11 mouse cellular contexts compared by ENCODE assay signal in genomic region chr4:120280432-120280831, GRCm38 (mm10).
"Had no signal": no experiment of that assay in that cellular context is flagged by ENCODE, and none has a peak within 500 bp of the region (broad histone marks: within the 10 kb centered on the region; RNA-seq: fewer than 3 reads in every experiment).

No protein-coding gene starts in this region.

- DNase-seq: kidney, adult 2 months; kidney, postnatal 14 days; lung, adult 18-20 months; retina, postnatal 1 day; thymus, postnatal 4 days had no signal

- H3K4me3 ChIP-seq: kidney, embryonic 15.5 days; limb, embryonic 13.5 days; midbrain, embryonic 12.5 days; neural tube, embryonic 13.5 days had no signal

- H3K9me3 ChIP-seq: kidney, embryonic 15.5 days; limb, embryonic 13.5 days; midbrain, embryonic 12.5 days; neural tube, embryonic 13.5 days had no signal

- H3K4me2 ChIP-seq: kidney, embryonic 15.5 days; limb, embryonic 13.5 days; midbrain, embryonic 12.5 days; neural tube, embryonic 13.5 days had no signal

- H3K36me3 ChIP-seq: kidney, embryonic 15.5 days; limb, embryonic 13.5 days; midbrain, embryonic 12.5 days; neural tube, embryonic 13.5 days had no signal

- H3K27ac ChIP-seq: kidney, embryonic 15.5 days; limb, embryonic 13.5 days; liver, embryonic 14.5 days; midbrain, embryonic 12.5 days; neural tube, embryonic 13.5 days had no signal

- H3K9ac ChIP-seq: kidney, embryonic 15.5 days; limb, embryonic 13.5 days; liver, embryonic 14.5 days; midbrain, embryonic 12.5 days; neural tube, embryonic 13.5 days had no signal

- ATAC-seq: midbrain, embryonic 16.5 days had no signal
